Mouse (Mus musculus): ENCODE measurements at regions not wholly inside any gene's neighbourhood (a gene's known extent, or its start where the extent isn't known, plus 50 kb on each side); places are given as distances from the start of the nearest gene placed in this dataset.
"Not testable (repeated sequence)": the region's sequence is repeated elsewhere in the genome, so short reads cannot be mapped to it uniquely, and the experiment has no call there.

DNA sequence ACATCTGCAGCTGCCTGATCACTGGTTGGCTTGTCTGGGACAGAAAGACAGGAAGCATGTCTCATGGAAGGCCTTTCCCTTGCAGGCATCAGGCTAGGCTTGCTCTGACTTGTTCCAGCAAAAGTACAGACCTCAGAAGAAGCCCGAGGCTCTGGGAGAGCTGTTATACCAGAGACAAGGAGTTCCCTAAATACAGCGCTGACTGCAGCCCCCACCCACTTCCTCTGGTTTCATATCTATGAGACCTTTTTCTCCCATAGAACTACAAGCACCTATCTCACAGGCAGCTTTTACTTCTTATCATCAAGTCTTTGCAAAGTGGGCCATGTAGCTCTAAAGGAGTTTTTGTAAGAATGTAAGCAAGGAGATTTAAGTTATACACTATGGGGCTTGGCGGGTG, 312.2 kb upstream of the Vmn1r3 start:
- H3K4me2 ChIP-seq; H3K4me3 ChIP-seq; H3K36me3 ChIP-seq; H3K9ac ChIP-seq; H3K4me1 ChIP-seq; H3K27ac ChIP-seq; H3K27me3 ChIP-seq (replicated peaks); H3K9me3 ChIP-seq (replicated peaks): not testable (repeated sequence)
- peak; percentile 80 for ATAC-seq
- no CpG with 5 or more reads among the region's 3 CpGs for WGBS (ENCODE audit: insufficient replicate concordance)

DNA sequence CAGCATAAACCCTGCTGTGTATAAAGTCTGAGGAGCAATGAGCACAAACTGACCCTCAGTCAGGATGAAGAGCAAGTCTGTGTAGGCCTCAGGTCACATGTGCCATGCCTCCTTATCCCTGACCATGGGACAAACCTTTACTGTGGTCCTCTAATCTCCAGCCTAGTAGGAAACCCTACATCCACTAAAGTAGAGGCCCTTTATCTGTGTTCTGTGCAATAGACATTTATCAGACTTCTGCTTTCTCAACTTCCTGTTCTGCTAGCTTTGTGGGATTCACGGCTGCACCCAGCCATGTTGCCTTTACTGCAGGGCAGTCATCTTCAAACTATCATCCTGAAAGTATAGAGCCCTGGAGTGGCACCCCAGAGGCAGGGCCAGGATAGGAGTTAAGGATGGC, 310.8 kb upstream of the Vmn1r3 start:
- H3K27me3 ChIP-seq (replicated peaks); H3K36me3 ChIP-seq; H3K27ac ChIP-seq; H3K9ac ChIP-seq; H3K4me1 ChIP-seq; H3K9me3 ChIP-seq (replicated peaks); H3K4me3 ChIP-seq; H3K4me2 ChIP-seq: not testable (repeated sequence)
- WGBS (ENCODE audit: insufficient replicate concordance), result 13% methylated on average over 1 of the region's 1 CpGs
- 0 out of 2 replicates have a peak, but pooled peaks have one; percentile 42 for ATAC-seq

DNA sequence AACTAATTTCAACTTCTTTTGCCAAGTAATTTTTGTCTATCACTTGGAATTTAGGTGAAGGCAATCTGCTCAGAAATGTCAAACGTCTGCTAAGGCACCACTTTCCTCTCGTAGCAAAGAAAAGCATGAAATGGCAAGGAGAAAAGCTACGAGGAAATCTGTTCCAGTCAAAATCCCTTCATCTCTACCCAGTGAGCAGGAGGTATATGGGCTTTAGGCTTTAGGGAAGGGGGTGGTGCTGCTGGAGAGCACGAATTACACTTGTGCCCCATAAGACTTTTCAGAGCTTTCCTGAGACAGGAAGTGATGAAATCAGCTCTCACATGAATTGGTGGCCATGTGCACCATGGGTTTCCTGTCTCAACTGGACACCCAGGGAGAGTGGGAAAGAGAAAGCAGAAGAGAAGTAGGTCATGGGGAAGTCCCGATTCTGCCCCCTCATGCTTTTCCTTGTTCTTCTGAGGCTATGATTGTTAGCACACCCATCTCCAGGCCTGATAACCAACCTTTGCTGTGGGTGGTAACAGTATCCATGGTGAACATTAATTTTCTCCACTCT, 309.0 kb upstream of the Vmn1r3 start:
- not testable (repeated sequence) for H3K4me2 ChIP-seq; H3K4me3 ChIP-seq; H3K27me3 ChIP-seq (replicated peaks); ATAC-seq; H3K27ac ChIP-seq; H3K9me3 ChIP-seq (replicated peaks); H3K4me1 ChIP-seq; H3K36me3 ChIP-seq; H3K9ac ChIP-seq
- WGBS (ENCODE audit: insufficient replicate concordance), result no CpG with 5 or more reads among the region's 5 CpGs

DNA sequence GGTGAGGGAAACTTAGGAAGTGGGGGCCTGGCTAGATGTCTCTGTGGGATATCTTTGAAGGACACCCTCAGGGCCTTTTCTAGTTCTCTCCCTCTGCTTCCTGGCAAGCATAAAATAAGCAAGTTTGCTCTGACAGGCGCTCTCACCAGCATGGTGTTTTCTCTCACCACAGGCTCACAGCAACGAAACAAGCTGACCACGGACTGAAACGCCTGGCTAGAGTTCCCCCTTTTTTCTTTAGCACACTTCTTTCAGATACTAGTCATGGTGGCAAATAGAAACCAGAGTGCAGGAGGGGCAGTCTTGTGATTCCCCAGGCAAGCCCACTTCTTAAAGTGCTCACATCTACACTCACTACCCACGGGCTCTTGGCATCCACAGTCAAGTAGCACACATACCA, 305.7 kb upstream of the Vmn1r3 start:
- H3K9ac ChIP-seq; H3K4me1 ChIP-seq; ATAC-seq; H3K4me3 ChIP-seq; H3K27ac ChIP-seq; H3K9me3 ChIP-seq (replicated peaks); H3K27me3 ChIP-seq (replicated peaks); H3K4me2 ChIP-seq; H3K36me3 ChIP-seq: not testable (repeated sequence)
- no CpG with 5 or more reads among the region's 5 CpGs for WGBS (ENCODE audit: insufficient replicate concordance)

DNA sequence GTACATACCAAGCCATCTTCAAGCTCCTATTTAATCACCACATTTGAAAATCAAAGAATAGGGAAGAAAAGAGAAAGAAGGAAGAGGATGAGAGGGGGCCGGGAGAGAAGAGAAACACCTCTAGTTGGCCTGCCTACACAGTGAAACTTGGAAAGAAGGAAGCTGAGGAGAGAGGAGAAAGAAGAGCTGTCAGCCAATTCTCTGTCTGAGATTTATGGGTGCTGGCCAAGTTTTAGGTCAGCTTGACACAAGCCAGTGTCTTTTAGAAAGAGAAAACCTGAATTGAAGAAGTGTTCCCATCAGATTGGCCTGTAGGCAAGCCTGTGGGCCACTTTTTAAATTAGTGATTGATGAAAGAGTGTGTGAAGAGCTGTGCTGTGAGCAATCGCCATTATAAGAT, 296.9 kb upstream of the Vmn1r3 start:
- no peak overlapping the region for H3K4me3 ChIP-seq
- no peak overlapping the region for H3K27ac ChIP-seq
- H3K9me3 ChIP-seq (replicated peaks), result no peaks in the 10 kb centered on the region
- no peaks in the 10 kb centered on the region for H3K4me1 ChIP-seq
- H3K27me3 ChIP-seq (replicated peaks), result no peaks in the 10 kb centered on the region
- H3K4me2 ChIP-seq, result no peak overlapping the region
- 63% methylated on average over 2 of the region's 2 CpGs for WGBS (ENCODE audit: insufficient replicate concordance)
- no peak overlapping the region for H3K9ac ChIP-seq
- ATAC-seq, result no peak
- H3K36me3 ChIP-seq, result no peaks in the 10 kb centered on the region

DNA sequence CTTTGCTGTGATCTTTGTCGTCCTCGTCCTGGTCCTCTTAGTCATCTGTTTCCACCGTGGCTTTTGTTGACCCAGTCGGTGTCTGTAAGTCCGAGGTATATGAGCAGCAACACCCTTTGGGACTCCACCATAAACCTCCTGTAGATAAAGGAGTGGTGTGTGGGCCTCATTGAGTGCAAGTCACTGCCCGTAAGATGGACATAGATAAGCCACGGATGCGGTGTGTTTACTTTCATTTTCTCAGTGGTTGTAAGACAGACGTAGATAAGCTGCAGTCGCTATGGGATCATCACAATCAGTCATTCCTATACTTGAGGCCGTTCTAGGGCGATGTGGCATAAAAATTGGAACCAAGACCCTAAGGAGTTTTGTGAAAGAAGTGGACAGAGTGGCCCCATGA, 271.6 kb upstream of the Vmn1r3 start:
- ATAC-seq, result no peak
- Histone ChIP-seq H3K9ac (no peak overlapping the region), H3K4me3 (no peak overlapping the region), H3K4me1 (no peaks in the 10 kb centered on the region), H3K36me3 (no peaks in the 10 kb centered on the region), H3K9me3 (replicated peaks) (peaks cover 22% of the 10 kb centered on the region; the same call in 1 of the 2 replicates), H3K4me2 (no peak overlapping the region), H3K27me3 (replicated peaks) (no peaks in the 10 kb centered on the region), H3K27ac (no peak overlapping the region)
- WGBS (ENCODE audit: insufficient replicate concordance), result 81% methylated on average over 12 of the region's 12 CpGs

DNA sequence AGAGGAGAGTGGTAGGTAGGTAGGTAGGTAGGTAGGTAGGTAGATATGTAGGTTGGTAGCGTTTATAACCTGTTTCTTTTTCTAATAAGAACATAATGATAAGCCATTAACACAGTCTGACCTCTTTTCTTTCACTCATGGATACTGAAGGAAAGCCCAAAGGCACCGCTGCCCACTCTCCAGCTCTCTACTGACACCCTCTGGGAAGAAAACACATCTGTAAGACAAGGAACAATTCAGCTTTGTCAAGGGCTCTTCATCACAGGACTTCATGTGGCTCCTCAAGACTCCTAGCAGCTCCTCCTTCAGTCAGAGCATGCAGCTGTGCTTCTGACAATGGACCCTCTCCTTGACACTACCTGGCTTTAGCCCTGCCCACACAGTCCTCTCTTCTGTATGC, 252.2 kb upstream of the Vmn1r3 start:
- not testable (repeated sequence) for ATAC-seq; H3K4me1 ChIP-seq; H3K4me3 ChIP-seq; H3K27ac ChIP-seq; H3K9me3 ChIP-seq (replicated peaks); H3K9ac ChIP-seq; H3K27me3 ChIP-seq (replicated peaks); H3K36me3 ChIP-seq; H3K4me2 ChIP-seq
- WGBS (ENCODE audit: insufficient replicate concordance), result 58% methylated on average over 2 of the region's 2 CpGs

DNA sequence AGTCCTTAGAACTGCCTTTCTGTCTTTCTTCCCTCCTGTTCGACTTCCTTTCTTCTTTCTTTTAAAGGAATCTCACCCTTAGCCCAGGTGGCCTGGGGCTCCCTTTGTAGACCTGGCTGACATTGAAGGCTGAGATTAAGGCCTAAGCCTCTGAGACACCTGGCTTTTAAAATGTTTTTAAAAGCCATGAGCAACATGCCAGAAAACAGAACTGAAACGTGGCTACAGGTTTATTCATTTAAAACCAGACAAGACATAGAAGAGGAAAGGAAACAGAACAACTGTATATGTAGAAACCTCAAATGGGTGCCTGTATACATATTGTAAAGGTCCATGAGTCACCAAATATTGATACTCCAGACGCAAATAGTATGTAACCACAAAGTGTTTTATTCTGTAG, 242.8 kb upstream of the Vmn1r3 start:
- no peaks in the 10 kb centered on the region for H3K4me1 ChIP-seq
- no peak overlapping the region for H3K27ac ChIP-seq
- H3K4me2 ChIP-seq, result no peak overlapping the region
- WGBS (ENCODE audit: insufficient replicate concordance), result 48% methylated on average over 3 of the region's 3 CpGs
- H3K4me3 ChIP-seq, result no peak overlapping the region
- no peaks in the 10 kb centered on the region for H3K9me3 ChIP-seq (replicated peaks)
- no peaks in the 10 kb centered on the region for H3K27me3 ChIP-seq (replicated peaks)
- ATAC-seq, result no peak
- no peaks in the 10 kb centered on the region for H3K36me3 ChIP-seq
- H3K9ac ChIP-seq, result no peak overlapping the region

DNA sequence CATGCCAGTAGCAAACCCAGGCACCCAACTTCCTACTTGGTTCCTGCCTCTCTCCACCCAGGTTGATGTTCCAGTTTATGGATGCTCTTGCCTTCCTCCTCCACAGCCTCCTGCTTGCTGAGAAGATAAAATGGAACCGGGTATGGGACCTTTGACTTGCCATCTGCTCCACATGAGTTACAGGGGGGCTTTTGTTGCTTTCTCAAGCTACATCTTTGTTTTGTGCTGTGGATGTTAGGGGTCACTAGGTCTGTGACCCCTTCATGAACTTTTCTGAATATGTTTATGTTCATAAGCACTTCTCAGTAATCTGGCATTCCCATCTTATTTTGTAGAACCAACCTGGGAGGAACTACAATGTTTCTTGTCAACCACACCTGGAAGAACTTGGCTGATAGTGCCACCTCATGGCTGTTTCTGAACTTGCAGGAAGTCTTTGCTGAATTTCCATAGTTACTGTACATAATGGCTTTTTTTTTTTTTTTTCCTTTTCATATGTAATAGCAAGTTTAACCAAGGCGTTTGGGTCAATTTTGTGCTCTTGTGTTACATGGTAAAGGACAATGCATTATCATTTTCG, 234.9 kb upstream of the Vmn1r3 start:
- no peak overlapping the region for H3K4me3 ChIP-seq
- no peak for ATAC-seq
- 18% methylated on average over 3 of the region's 3 CpGs for WGBS (ENCODE audit: insufficient replicate concordance)
- no peak overlapping the region for H3K4me2 ChIP-seq
- no peaks in the 10 kb centered on the region for H3K4me1 ChIP-seq
- no peaks in the 10 kb centered on the region for H3K36me3 ChIP-seq
- no peaks in the 10 kb centered on the region for H3K9me3 ChIP-seq (replicated peaks)
- no peak overlapping the region for H3K27ac ChIP-seq
- H3K9ac ChIP-seq, result no peak overlapping the region
- H3K27me3 ChIP-seq (replicated peaks), result no peaks in the 10 kb centered on the region

DNA sequence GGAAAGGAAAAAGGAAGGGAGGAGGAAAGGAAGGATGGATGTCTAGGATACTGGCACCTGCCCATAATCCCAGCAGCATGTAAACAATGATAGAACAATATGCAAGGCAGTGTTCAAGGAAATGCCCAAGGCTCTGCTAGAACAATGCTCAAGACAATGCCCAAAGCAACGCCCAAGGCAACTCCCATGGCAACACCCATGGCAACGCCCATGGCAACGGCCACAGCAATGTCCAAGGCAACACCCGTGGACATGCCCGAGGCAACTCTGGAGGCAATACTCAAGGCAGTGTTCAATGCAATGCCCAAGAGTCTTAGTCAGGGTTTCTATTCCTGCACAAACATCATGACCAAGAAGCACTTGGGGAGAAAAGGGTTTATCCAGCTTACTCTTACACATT, 231.5 kb upstream of the Vmn1r3 start:
- ATAC-seq, result no peak
- Histone ChIP-seq H3K9me3 (replicated peaks) (no peaks in the 10 kb centered on the region), H3K27me3 (replicated peaks) (no peaks in the 10 kb centered on the region), H3K4me3 (no peak overlapping the region), H3K36me3 (no peaks in the 10 kb centered on the region), H3K27ac (no peak overlapping the region), H3K4me2 (no peak overlapping the region), H3K9ac (no peak overlapping the region), H3K4me1 (peaks cover 9% of the 10 kb centered on the region; the same call in 1 of the 2 replicates)
- WGBS (ENCODE audit: insufficient replicate concordance), result 74% methylated on average over 5 of the region's 5 CpGs

DNA sequence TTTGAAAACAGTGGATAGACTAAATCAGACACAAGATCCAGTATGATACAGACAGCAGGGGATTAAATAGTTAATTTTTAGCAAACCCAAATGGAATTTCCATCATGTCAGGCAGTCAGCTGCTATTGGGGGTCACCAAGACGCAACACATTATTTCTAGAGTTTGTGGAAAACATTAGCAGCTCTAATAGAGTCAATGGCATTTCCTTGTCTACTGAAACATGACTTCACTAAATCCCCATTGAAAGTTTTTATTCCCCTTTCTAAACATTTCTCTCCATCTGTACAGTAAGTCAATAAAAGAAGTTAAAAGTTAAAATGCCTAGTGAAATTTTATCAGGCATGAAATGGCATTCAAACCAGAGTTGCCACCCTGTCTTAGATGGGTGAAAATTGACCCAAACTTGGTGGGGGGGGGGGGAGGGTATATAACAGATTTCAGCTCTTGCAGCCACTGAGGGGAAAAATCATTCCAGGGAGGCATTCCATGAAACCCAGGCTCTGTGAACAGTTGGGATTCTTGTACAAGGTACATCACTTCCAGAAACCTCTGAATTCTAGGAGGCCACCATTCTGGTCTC, 229.4 kb upstream of the Vmn1r3 start:
- not testable (repeated sequence) for H3K9me3 ChIP-seq (replicated peaks); H3K4me1 ChIP-seq; ATAC-seq; H3K4me3 ChIP-seq; H3K9ac ChIP-seq; H3K27ac ChIP-seq; H3K27me3 ChIP-seq (replicated peaks); H3K4me2 ChIP-seq; H3K36me3 ChIP-seq
- WGBS (ENCODE audit: insufficient replicate concordance), result 70% methylated on average over 1 of the region's 1 CpGs

DNA sequence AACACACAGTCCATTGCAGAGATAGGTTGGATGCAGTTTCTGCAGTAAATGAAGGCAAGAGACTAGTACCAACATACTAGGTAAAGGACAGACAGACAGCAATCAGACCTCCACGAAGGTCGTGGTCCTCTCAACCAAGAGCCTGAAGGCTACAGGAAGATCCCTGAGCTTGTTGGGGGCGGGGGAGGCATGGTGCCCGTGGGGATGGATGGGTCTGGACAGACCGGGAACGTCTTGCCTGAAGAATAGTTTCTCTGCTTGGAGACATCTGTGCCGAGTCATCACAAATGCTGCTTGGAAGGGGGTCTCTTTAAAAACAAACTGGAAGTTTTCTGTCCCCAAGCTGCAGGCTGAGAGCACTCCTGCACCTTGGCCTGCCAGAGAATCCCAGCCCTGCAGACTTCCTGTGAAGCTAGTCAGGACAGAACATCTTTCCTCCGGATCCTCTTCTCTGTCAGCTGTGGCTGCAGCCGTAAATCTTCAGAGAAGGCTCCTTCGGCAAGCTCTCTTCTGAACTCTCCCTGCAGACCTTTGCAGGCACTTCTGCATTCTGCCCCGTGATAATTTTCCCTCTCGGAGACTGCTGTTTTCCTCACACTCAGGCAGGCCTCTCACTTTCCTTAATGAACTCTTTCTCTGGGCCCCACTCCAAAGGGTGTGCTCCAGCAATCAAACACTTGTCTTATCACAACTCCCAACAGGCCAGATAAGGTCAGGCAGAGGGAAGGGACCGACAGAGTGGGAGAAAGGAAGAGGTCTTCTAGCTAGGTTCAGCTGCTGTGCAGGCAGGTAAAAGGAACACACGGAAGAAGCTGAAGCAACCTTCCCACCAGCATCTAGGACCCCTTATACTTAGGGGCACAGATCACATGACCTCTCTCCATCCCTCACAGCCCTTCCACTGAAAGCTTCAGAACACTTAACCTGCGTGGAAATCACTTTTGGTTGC, 228.6 kb upstream of the Vmn1r3 start:
- peak; percentile 21; the same call in 1 of the 2 replicates for ATAC-seq

More for the DNA sequence above, 228.6 kb upstream of the Vmn1r3 start:
- no peak overlapping the region for H3K9ac ChIP-seq
- no peaks in the 10 kb centered on the region for H3K36me3 ChIP-seq
- H3K4me3 ChIP-seq, result no peak overlapping the region
- peaks cover 9% of the 10 kb centered on the region; the same call in 1 of the 2 replicates for H3K4me1 ChIP-seq
- no peak overlapping the region for H3K27ac ChIP-seq
- no peak overlapping the region for H3K4me2 ChIP-seq
- no peaks in the 10 kb centered on the region for H3K27me3 ChIP-seq (replicated peaks)
- H3K9me3 ChIP-seq (replicated peaks), result no peaks in the 10 kb centered on the region
- 16% methylated on average over 15 of the region's 15 CpGs for WGBS (ENCODE audit: insufficient replicate concordance)

Data from liver, embryonic 12.5 days (tissue).